Mouse (Mus musculus) midbrain, postnatal 0 days (tissue): ENCODE measurements around the gene Asb16. TPM values are rescaled to one million over a fixed set of nuclear protein-coding genes. Genes with fewer than 3 reads are reported as not detected.

Experiments
- ATAC-seq: fragments of 200-750 bp; cut with Nextera tagmentation; 2 replicates; pipeline ENCODE4 v1.8.0; 2017; ENCODE audit warnings: moderate number of reproducible peaks, mild to moderate bottlenecking, moderate TSS enrichment, moderate library complexity; ENCODE audit not compliant: low FRiP score
- DNase-seq: peaks from one replicate; pipeline ENCODE4 v3.0.0-alpha.2; 2015; ENCODE audit warnings: low spot score
- H3K27ac ChIP-seq: fragments of 300-500 bp; sonication (generic); 2 replicates; pipeline ENCODE4 v1.5.1; 2014; ENCODE audit warnings: low read depth, mild to moderate bottlenecking, low read length, mixed read lengths
- H3K27me3 ChIP-seq: fragments of 300-500 bp; sonication (generic); 2 replicates; pipeline ENCODE4 v1.6.1; 2014; ENCODE audit warnings: low read length, control low read depth, mixed read lengths; ENCODE audit not compliant: insufficient read depth
- H3K36me3 ChIP-seq: fragments of 300-500 bp; sonication (generic); 2 replicates; pipeline ENCODE4 v1.6.1; 2014; ENCODE audit warnings: low read length, control low read depth, mixed read lengths; ENCODE audit not compliant: insufficient read depth
- H3K4me1 ChIP-seq: fragments of 300-500 bp; sonication (generic); 2 replicates; pipeline ENCODE4 v1.6.1; 2014; ENCODE audit warnings: mild to moderate bottlenecking, control low read depth, antibody characterized with exemption, low read length, mixed read lengths; ENCODE audit not compliant: insufficient read depth
- H3K4me2 ChIP-seq: fragments of 300-500 bp; sonication (generic); 2 replicates; pipeline ENCODE4 v1.6.1; 2014; ENCODE audit warnings: low read depth, mild to moderate bottlenecking, low read length, mixed read lengths; ENCODE audit not compliant: poor library complexity, severe bottlenecking
- H3K4me3 ChIP-seq: fragments of 300-500 bp; sonication (generic); 2 replicates; pipeline ENCODE4 v1.5.1; 2014; ENCODE audit warnings: low read depth, mild to moderate bottlenecking, low read length, moderate library complexity
- H3K9ac ChIP-seq: fragments of 300-500 bp; sonication (generic); replicated peaks from 2 replicates; pipeline ENCODE4 v1.6.1; 2014; ENCODE audit warnings: mild to moderate bottlenecking, low read length, moderate library complexity, mixed read lengths; ENCODE audit not compliant: poor library complexity, severe bottlenecking
- H3K9me3 ChIP-seq: fragments of 300-500 bp; sonication (generic); 2 replicates; pipeline ENCODE4 v1.6.1; 2016; ENCODE audit warnings: low read length, control low read depth
- CTCF ChIP-seq: IDR thresholded peaks from 2 replicates; pipeline ENCODE4 v1.5.1; 2016; ENCODE audit warnings: antibody characterized with exemption, mild to moderate bottlenecking
- WGBS: fragments of 180-500 bp; shearing (Covaris S2); extraction: QIAGEN DNeasy Blood & Tissue Kit; methylation state at CpG from one replicate; pipeline ENCODE4 v1.1.7; 2014; 5-methylcytosine and 5-hydroxymethylcytosine counted together
- polyA plus RNA-seq: library from polyadenylated mRNA; unstranded; fragments of >200 nt; fragmentation: Nextera tagmentation; extraction: Ambion mirVana; gene quantifications from 2 replicates; pipeline ENCODE4 v1.2.1, GENCODE M21; 2015
- total RNA-seq: library from RNA; depleted of rRNA; stranded (reverse); fragments of >200 nt; gene quantifications from 2 replicates; pipeline ENCODE4 v1.2.3, GENCODE M21; 2014

Asb16 gene
- total and polyA plus RNA-seq, 2 experiments from 2014 or later, result 0.28 to 2.5 TPM

DNA sequence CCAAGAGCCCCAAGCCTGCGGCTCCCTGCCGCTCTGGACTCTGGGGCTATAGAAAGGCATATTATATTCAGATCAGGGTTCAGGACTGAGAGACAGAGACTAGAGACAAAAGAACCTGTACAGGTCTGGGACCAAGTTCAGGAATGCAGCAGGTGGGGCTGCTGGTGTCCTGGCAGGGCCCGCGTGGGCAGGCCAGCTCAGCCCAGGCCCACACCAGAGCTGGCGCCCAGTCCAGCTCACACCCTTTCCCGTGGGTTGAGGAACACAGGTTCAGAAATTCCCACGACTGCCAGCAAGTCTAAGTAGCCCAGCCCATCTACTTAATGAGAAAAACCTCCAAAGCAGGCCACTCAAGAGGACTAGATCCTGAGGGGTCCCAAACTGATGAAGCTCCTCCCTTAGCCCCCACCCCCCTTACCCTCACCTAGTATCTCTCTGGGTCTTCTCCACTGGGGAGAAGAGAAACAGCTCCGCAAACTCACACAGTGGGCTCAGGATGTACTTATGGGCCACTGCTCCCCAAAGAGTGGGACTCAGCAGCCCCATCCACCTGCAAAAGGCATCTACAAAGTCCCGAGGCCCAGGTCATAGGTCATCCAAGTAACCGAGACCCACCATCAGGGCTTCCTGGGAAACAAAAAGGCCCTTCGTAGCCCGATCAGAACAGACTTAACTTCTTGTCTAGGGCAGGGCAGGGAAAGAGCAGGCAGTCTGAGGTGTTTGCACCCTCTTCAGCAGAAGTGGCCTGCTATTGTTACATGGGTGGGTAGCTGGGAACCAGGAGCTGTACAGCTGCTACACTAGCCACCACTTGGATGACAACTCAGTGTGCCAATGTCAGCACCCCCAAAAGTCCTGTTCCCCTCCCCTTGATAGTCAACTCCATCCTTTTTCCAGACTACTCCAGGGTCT, 42.2 kb upstream of the Asb16 start:
- peak overlapping the region; percentile 78; the same call in 1 of the 2 replicates for H3K4me2 ChIP-seq
- DNase-seq, result no peak
- H3K9me3 ChIP-seq, result no peaks in the 10 kb centered on the region
- H3K27ac ChIP-seq, result no peak overlapping the region
- H3K27me3 ChIP-seq, result no peaks in the 10 kb centered on the region
- peaks cover 10% of the 10 kb centered on the region for H3K36me3 ChIP-seq
- H3K4me3 ChIP-seq, result no peak overlapping the region
- no peak for ATAC-seq
- peaks cover 24% of the 10 kb centered on the region for H3K4me1 ChIP-seq
- TF ChIP-seq CTCF, result no peak
- WGBS, result 60% methylated on average over 12 of the region's 12 CpGs
- H3K9ac ChIP-seq, result 0 out of 2 replicates have a peak overlapping the region, but pooled peaks have one; percentile 94

DNA sequence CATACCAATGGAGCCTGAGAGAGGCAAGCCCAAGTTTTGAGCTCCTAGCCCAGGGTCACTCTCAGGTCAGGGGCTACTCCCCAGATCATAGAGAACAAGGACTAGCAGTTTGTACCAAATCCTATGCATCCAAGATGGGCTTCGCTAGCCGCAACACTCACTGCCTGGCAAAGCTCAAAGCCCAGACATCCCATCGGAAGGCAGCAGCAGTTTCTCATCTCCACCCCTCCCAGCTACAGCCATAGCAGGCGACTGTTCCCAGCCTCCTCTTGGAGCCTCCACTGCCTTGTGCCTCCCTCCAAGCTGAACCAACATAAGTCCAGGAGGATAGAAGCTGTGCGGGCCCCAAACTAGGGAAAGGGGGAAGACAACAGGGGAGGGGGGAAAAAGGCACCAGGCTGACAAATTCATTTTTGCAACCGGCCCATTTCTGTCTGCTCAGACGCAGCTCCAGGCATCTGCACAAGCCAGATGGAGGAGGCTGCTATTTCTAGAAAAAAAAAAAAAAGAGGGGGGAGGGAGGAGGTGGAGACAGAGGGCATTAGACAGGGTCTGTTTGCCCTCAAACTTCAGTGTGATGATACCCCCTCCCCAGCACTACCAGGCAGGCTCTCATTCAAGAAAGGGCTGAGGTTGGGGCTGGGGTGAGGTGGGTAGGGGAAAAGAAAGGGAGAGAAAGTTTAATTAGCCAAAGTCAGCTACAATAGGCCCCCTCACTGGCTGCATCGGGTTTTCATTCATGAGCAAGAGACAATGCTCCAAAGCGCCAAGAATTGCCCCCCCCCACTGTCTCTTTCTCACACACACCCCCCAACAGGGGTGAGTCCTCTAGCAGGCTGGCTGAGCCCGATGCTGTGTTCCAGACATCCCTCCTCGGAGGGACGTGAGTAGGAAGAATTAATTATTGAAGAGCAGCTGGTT, 41.0 kb upstream of the Asb16 start:
- no peak for TF ChIP-seq CTCF
- Histone ChIP-seq H3K4me1 (peaks cover 24% of the 10 kb centered on the region), H3K27ac (0 out of 2 replicates have a peak overlapping the region, but pooled peaks have one; percentile 7), H3K36me3 (peaks cover 3% of the 10 kb centered on the region; the same call in 1 of the 2 replicates), H3K9me3 (no peaks in the 10 kb centered on the region), H3K4me2 (peak overlapping the region; percentile 78), H3K9ac (peak overlapping the region; percentile 94), H3K4me3 (peak overlapping the region; percentile 93), H3K27me3 (no peaks in the 10 kb centered on the region)
- no peak for ATAC-seq
- DNase-seq, result peak; percentile 60
- 14% methylated on average over 12 of the region's 12 CpGs for WGBS

DNA sequence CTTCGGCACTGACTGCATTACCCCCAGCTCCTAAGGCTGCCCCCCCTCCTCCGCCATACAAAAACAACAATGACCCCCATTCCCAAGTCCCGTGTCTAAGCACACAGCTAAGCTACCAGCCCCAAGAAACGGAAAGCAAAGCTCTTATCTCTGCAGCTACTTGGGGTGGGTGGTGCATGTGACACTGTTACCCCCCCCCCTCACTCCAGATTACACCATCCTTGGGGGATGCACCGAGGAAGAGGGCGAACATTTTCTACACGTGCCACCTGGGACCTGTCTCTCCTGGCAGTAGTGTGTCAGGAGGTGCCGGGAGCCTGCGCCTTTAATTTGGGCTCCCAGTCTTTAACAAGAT, 40.4 kb upstream of the Asb16 start:
- no peaks in the 10 kb centered on the region for H3K36me3 ChIP-seq
- WGBS, result 11% methylated on average over 9 of the region's 9 CpGs
- no peaks in the 10 kb centered on the region for H3K27me3 ChIP-seq
- ATAC-seq, result no peak
- no peaks in the 10 kb centered on the region for H3K9me3 ChIP-seq
- peak overlapping the region; percentile 93 for H3K4me3 ChIP-seq
- peaks cover 24% of the 10 kb centered on the region for H3K4me1 ChIP-seq
- H3K4me2 ChIP-seq, result peak overlapping the region; percentile 78
- H3K9ac ChIP-seq, result peak overlapping the region; percentile 94
- H3K27ac ChIP-seq, result 0 out of 2 replicates have a peak overlapping the region, but pooled peaks have one; percentile 7
- no peak for TF ChIP-seq CTCF
- no peak for DNase-seq

DNA sequence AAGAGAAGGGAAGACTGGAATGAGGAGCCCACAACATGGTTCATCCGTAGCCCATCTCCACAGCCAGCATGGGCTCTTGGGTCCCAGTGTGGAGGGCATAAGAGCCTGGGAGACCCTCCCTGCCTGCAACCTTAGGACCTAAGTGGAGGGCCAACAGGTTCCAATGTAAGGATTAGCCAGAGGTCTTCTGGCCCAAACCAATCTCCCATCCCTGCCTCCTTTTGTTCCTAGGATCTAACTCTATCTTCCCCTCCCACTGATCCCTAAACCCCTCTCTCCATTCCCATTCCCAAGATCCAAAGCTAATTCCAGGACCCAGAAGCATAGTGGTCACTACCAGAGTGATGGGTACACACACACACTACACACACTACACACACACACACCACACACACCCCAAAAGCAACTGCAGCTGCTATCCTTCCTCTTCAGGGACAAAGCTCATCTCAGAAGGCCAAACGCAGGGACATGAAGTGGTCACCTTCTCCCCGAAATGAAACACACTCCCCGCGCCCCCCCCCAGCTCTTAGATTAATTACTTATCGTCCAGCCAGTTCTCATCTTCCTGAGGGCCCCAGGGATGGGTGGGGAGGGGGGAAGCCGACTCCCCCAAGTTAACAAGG, 39.8 kb upstream of the Asb16 start:
- Histone ChIP-seq H3K27me3 (no peaks in the 10 kb centered on the region), H3K9ac (peak overlapping the region; percentile 94), H3K27ac (peak overlapping the region; percentile 84), H3K4me2 (peak overlapping the region; percentile 78), H3K36me3 (no peaks in the 10 kb centered on the region), H3K9me3 (no peaks in the 10 kb centered on the region), H3K4me3 (peak overlapping the region; percentile 93), H3K4me1 (peaks cover 24% of the 10 kb centered on the region)
- ATAC-seq (no peak), DNase-seq (no peak)
- 8% methylated on average over 7 of the region's 7 CpGs for WGBS
- TF ChIP-seq CTCF, result no peak

DNA sequence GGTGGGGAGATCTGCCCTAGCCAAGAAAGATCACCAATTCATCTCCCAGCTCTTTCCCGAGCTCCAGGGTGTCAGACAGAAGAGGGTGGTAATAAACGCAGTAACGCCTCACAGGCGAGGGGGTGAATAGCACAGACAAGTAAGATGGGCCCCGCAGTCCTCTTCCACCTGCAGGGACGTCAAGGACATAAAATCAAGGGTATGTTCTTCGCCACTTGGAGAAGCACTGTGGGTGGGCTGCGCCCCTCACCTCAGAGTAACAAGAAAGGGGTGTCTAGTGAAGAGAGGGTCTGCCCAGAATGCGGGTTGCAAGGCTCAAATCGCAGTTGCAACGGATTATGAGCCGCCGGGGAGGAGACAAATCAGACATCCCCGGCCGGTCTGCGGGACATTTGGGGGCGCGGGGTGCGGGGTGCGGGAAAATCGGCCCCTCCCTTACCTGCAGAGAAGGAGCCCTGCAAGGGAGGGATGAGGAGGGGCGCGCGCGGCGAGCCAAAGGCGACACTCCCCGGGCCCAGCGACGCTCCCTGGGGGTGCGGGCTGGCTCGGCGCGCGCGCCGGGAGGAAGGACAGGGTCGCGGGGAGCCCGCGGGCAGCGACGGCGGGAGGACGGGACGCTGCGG, 39.1 kb upstream of the Asb16 start:
- TF ChIP-seq CTCF, result peak; percentile 23; the same call in 1 of the 2 replicates
- Histone ChIP-seq H3K4me1 (peaks cover 24% of the 10 kb centered on the region), H3K4me2 (peak overlapping the region; percentile 78), H3K27me3 (no peaks in the 10 kb centered on the region), H3K9me3 (no peaks in the 10 kb centered on the region), H3K36me3 (no peaks in the 10 kb centered on the region), H3K4me3 (peak overlapping the region; percentile 93), H3K9ac (peak overlapping the region; percentile 94), H3K27ac (peak overlapping the region; percentile 84)
- peak; percentile 53 for DNase-seq
- peak; percentile 20; the same call in 1 of the 2 replicates for ATAC-seq
- WGBS, result under 1% methylated on average over 24 of the region's 47 CpGs
